In genomic region chr17:9033511-9033910, GRCm38 (mm10) we compare ENCODE assay signal across 22 mouse cellular contexts. TPM values are rescaled to one million over a fixed set of nuclear protein-coding genes. Genes with fewer than 3 reads are reported as not detected.
DNase-seq lines count a peak whose midpoint lies in the region; ATAC-seq and TF ChIP-seq lines count a peak whose summit lies in the region.
"Had no signal": no experiment of that assay in that cellular context is flagged by ENCODE, and none has a peak within 500 bp of the region (broad histone marks: within the 10 kb centered on the region; RNA-seq: fewer than 3 reads in every experiment).

No protein-coding gene starts in this region.

- no peaks in the 10 kb centered on the region for H3K27me3 ChIP-seq in lung, embryonic 14.5 days (ENCODE audit: insufficient read depth, low read length)
- no peaks in the 10 kb centered on the region for H3K27me3 ChIP-seq in lung, postnatal 0 days (replicated peaks; ENCODE audit: insufficient read depth, low read length)
- H3K27me3 ChIP-seq: embryonic facial prominence, embryonic 12.5 days; forebrain, embryonic 13.5 days; forebrain, embryonic 15.5 days had no signal

- no peak for TF ChIP-seq CTCF in lung, embryonic 14.5 days (IDR thresholded peaks at IDR 0.05; ENCODE audit: low read depth)
- no peak for TF ChIP-seq CTCF in lung, postnatal 0 days (IDR thresholded peaks at IDR 0.05)
- no peak for TF ChIP-seq CTCF in olfactory bulb, adult 2 months (IDR thresholded peaks at IDR 0.05; ENCODE audit: insufficient read depth, low read depth, low read length)

- H3K36me3 ChIP-seq in lung, embryonic 14.5 days (ENCODE audit: insufficient read depth), result no peaks in the 10 kb centered on the region
- H3K36me3 ChIP-seq in lung, postnatal 0 days (ENCODE audit: insufficient read depth, low read length), result no peaks in the 10 kb centered on the region
- H3K36me3 ChIP-seq: embryonic facial prominence, embryonic 10.5 days; embryonic facial prominence, embryonic 12.5 days; forebrain, embryonic 15.5 days had no signal

- no peak for ATAC-seq in lung, embryonic 14.5 days (ENCODE audit: insufficient read depth)
- no peak for ATAC-seq in lung, postnatal 0 days
- ATAC-seq: activated CD4-positive, CD25-positive, alpha-beta regulatory T cell, adult 4 months; forebrain, embryonic 13.5 days; forebrain, embryonic 15.5 days; Patski had no signal

- TF ChIP-seq EP300 in lung, postnatal 0 days (IDR thresholded peaks at IDR 0.05), result no peak

- H3K27ac ChIP-seq in lung, embryonic 14.5 days (ENCODE audit: low read depth), result no peak overlapping the region
- H3K27ac ChIP-seq in lung, postnatal 0 days (ENCODE audit: low read length), result no peak overlapping the region
- peak overlapping the region; percentile 49 for H3K27ac ChIP-seq in olfactory bulb, adult 2 months (ENCODE audit: insufficient read depth, low read depth, low read length)
- H3K27ac ChIP-seq: embryonic facial prominence, embryonic 10.5 days; embryonic facial prominence, embryonic 12.5 days; forebrain, embryonic 13.5 days had no signal

- H3K4me3 ChIP-seq in lung, embryonic 14.5 days (ENCODE audit: low read depth, low read length), result no peak overlapping the region
- no peak overlapping the region for H3K4me3 ChIP-seq in lung, postnatal 0 days (ENCODE audit: low read depth, low read length)
- no peak overlapping the region for H3K4me3 ChIP-seq in olfactory bulb, adult 2 months (ENCODE audit: insufficient read depth, low read depth, low read length)
- H3K4me3 ChIP-seq: embryonic facial prominence, embryonic 10.5 days; embryonic facial prominence, embryonic 12.5 days; forebrain, embryonic 13.5 days; forebrain, embryonic 15.5 days had no signal

- no peaks in the 10 kb centered on the region for H3K9me3 ChIP-seq in lung, embryonic 14.5 days (ENCODE audit: low read depth, low read length)
- H3K9me3 ChIP-seq in lung, postnatal 0 days (ENCODE audit: low read length), result no peaks in the 10 kb centered on the region
- H3K9me3 ChIP-seq: embryonic facial prominence, embryonic 10.5 days; embryonic facial prominence, embryonic 12.5 days; forebrain, embryonic 13.5 days; forebrain, embryonic 15.5 days had no signal

- no peak overlapping the region for H3K9ac ChIP-seq in lung, embryonic 14.5 days
- no peak overlapping the region for H3K9ac ChIP-seq in lung, postnatal 0 days (replicated peaks; ENCODE audit: low read depth)
- H3K9ac ChIP-seq: embryonic facial prominence, embryonic 12.5 days; forebrain, embryonic 13.5 days; forebrain, embryonic 15.5 days had no signal

- 57% methylated on average over 5 of the region's 5 CpGs for WGBS in lung, embryonic 14.5 days
- 64% methylated on average over 5 of the region's 5 CpGs for WGBS in lung, postnatal 0 days
- 69% methylated on average over 5 of the region's 5 CpGs for WGBS in olfactory bulb, adult 2 months

- no peaks in the 10 kb centered on the region for H3K4me1 ChIP-seq in lung, embryonic 14.5 days (ENCODE audit: insufficient read depth)
- no peaks in the 10 kb centered on the region; the same call in 1 of the 2 replicates for H3K4me1 ChIP-seq in lung, postnatal 0 days (ENCODE audit: insufficient read depth, low read depth, low read length)
- peaks cover 8% of the 10 kb centered on the region for H3K4me1 ChIP-seq in olfactory bulb, adult 2 months (ENCODE audit: control insufficient read depth, insufficient read depth, low read length)
- H3K4me1 ChIP-seq: embryonic facial prominence, embryonic 12.5 days had no signal

- intact Hi-C loops in heart, postnatal 10 days (cut with DNase I), result loop anchor here (5.0 kb wide), 2 partner anchors 114 to 134 kb away; no protein-coding TSS in a partner anchor

- TF ChIP-seq POLR2A in olfactory bulb, adult 2 months (IDR thresholded peaks at IDR 0.05; ENCODE audit: insufficient read depth, low read depth, low read length), result no peak

- DNase-seq in heart, adult 11 months, result peak; percentile 18
- no peak for DNase-seq in heart, postnatal 10 days
- peak; percentile 29 for DNase-seq in lung, embryonic 14.5 days
- DNase-seq in lung, postnatal 0 days (ENCODE audit: low spot score), result no peak
- peak; percentile 56 for DNase-seq in 416B (ENCODE audit: low read depth)
- no peak for DNase-seq in right cerebral cortex, postnatal 14 days
- DNase-seq: adrenal gland, adult 8-10 months; adrenal gland, postnatal 14 days; adrenal gland, postnatal 36 days; cerebellum, adult 11-12 months; cerebellum, adult 2 months; cerebellum, adult 9-10 months; cerebellum, postnatal 10 days; cerebellum, postnatal 25 days had no signal

- no peak overlapping the region for H3K4me2 ChIP-seq in lung, embryonic 14.5 days
- H3K4me2 ChIP-seq in lung, postnatal 0 days (replicated peaks; ENCODE audit: low read depth, low read length), result no peak overlapping the region
- H3K4me2 ChIP-seq: embryonic facial prominence, embryonic 12.5 days; forebrain, embryonic 13.5 days; forebrain, embryonic 15.5 days had no signal

RNA-seq across cellular contexts. Expression of gene 1700010I14Rik, which starts 45.4 kb away (rescaled TPM):
- total RNA-seq in heart, postnatal 10 days (2021), result under 1 TPM; 0.15 to 0.24 TPM
- polyA plus RNA-seq in lung, embryonic 14.5 days (2014; fragmentation: Nextera tagmentation; extraction: Ambion mirVana), result 1.4 and 1.5 TPM in 2 replicates
- 2.7 and 2.8 TPM in 2 replicates for polyA plus RNA-seq in lung, postnatal 0 days (2015; fragmentation: Nextera tagmentation; extraction: Ambion mirVana)
- polyA plus RNA-seq in olfactory bulb, adult 2 months (2012; ENCODE audit: insufficient read depth, insufficient read length, low replicate concordance, missing spikeins), result not detected in 2 replicates
- polyA plus RNA-seq: C2C12 had no signal

Comparison
In these comparisons a context has a peak if more than half of its experiments do, and no peak if none do; other contexts are left out.
1. DNase-seq: peak in heart, adult 11 months (single experiment), lung, embryonic 14.5 days (single experiment) and 416B (single experiment); none in heart, postnatal 10 days (0 of 2), lung, postnatal 0 days (single experiment) and right cerebral cortex, postnatal 14 days (single experiment).